Mouse (Mus musculus): ENCODE results near the gene Set. TPM values are rescaled to one million over a fixed set of nuclear protein-coding genes. Genes with fewer than 3 reads are reported as not detected.
A peak's percentile ranks its signal among the peaks of the same experiment; 100 is the strongest.
"Not testable (repeated sequence)": the region's sequence is repeated elsewhere in the genome, so short reads cannot be mapped to it uniquely, and the experiment has no call there.

Set gene
- polyA plus RNA-seq, 1 experiment: 118 TPM

- Histone ChIP-seq H3K36me3 (ENCODE audit: control insufficient read depth, insufficient read depth) (no peaks in the 10 kb centered on the region), H3K27me3 (ENCODE audit: control insufficient read depth, insufficient read depth, insufficient read length) (no peaks in the 10 kb centered on the region), H3K4me3 (peak within 1 kb of the TSS; percentile 35), H3K4me2 (ENCODE audit: low read depth) (peak within 1 kb of the TSS; percentile 91), H3K79me2 (ENCODE audit: control insufficient read depth, insufficient read depth) (no peaks in the 10 kb centered on the region), H3ac (ENCODE audit: control insufficient read depth, insufficient read length) (peak within 1 kb of the TSS; percentile 62)
- TF ChIP-seq E2F4 (IDR thresholded peaks at IDR 0.05; ENCODE audit: insufficient read depth) (no peak), CEBPB (IDR thresholded peaks at IDR 0.05; ENCODE audit: insufficient read depth, poor library complexity, severe bottlenecking) (no peak), POLR2AphosphoS2 (IDR thresholded peaks at IDR 0.05; ENCODE audit: insufficient read length, low read depth) (peak; percentile 80), SRF (IDR thresholded peaks at IDR 0.05; ENCODE audit: control insufficient read depth, insufficient read length, low read depth) (peak; percentile 85), USF1 (IDR thresholded peaks at IDR 0.05; ENCODE audit: low read depth) (no peak), MAX (IDR thresholded peaks at IDR 0.05; ENCODE audit: low read depth) (no peak), TCF12 (IDR thresholded peaks at IDR 0.05; ENCODE audit: insufficient read depth, poor library complexity, severe bottlenecking) (no peak), MYOG (IDR thresholded peaks at IDR 0.05; ENCODE audit: control insufficient read depth in 1 of 3, insufficient read depth in 1 of 3, insufficient read length in 2 of 3, low read depth in 2 of 3) (peak in 1 of 3 experiments; percentile 30), POLR2A (IDR thresholded peaks at IDR 0.05; ENCODE audit: insufficient read length, low read depth) (peak; percentile 81), REST (IDR thresholded peaks at IDR 0.05; ENCODE audit: insufficient read depth, insufficient read length) (no peak)
Observed at GRCm38 (mm10) chr2:30048699-30049388, 8.3 kb upstream of the Set start, which contains the start of gene Wdr34. Wdr34 (minus strand) TSS chr2:30048881.

GRCm38 (mm10) chr2:30049831-30050230 is 7.3 kb upstream of the Set start:
- Histone ChIP-seq H3K4me2 (ENCODE audit: low read depth) (no peak overlapping the region), H3ac (ENCODE audit: control insufficient read depth, insufficient read length) (no peak overlapping the region), H3K79me2 (ENCODE audit: control insufficient read depth, insufficient read depth) (no peaks in the 10 kb centered on the region), H3K27me3 (ENCODE audit: control insufficient read depth, insufficient read depth, insufficient read length) (no peaks in the 10 kb centered on the region), H3K4me3 (peak overlapping the region; percentile 35), H3K36me3 (ENCODE audit: control insufficient read depth, insufficient read depth) (no peaks in the 10 kb centered on the region)
- TF ChIP-seq CEBPB (IDR thresholded peaks at IDR 0.05; ENCODE audit: insufficient read depth, poor library complexity, severe bottlenecking) (no peak), POLR2A (IDR thresholded peaks at IDR 0.05; ENCODE audit: insufficient read length, low read depth) (no peak), MYOD1 (IDR thresholded peaks at IDR 0.05; ENCODE audit: control insufficient read depth in 1 of 3, insufficient read length in 2 of 3, low read depth in 2 of 3) (no peak), E2F4 (IDR thresholded peaks at IDR 0.05; ENCODE audit: insufficient read depth) (no peak), TCF12 (IDR thresholded peaks at IDR 0.05; ENCODE audit: insufficient read depth, poor library complexity, severe bottlenecking) (no peak)

DNA sequence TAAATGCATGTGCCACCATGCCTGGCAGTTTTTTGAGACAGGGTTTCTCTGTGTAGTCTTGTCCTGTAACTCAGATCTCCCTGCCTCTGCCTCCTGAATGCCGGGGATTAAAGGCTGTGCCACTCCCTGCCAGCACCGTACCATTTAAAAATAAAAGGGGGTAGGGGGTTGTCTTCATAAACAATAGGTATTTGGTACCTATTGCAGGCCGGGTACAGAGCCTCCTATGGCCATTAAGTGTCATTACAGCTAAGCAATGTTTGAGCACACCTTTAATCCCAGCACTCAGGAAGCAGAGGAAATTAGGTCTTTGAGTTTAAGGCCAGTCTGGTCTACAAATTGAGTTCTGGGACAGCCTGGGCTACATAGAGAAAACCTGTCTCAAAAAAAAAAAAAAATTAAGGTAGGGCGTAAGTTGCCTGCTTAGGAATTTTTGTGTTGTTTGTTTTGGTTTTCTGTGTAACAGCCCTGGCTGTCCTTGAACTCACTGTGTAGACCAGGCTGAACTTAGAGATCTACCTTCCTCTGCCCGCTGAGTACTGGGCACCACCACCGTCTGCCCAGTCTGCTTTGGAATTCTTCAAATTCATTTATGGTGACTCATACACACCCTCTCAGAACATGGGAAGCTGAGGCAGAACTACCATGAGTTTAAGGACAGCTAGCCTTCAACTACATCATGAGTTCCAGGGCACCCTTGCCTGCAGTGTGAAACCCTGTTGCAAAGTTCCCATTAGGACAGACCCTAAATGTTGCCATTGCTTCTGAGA is 5.0 kb upstream of the Set start:
- H3K79me2 ChIP-seq (ENCODE audit: control insufficient read depth, insufficient read depth): no peaks in the 10 kb centered on the region
- no peak for TF ChIP-seq USF1 (IDR thresholded peaks at IDR 0.05; ENCODE audit: low read depth)
- TF ChIP-seq MYOG (IDR thresholded peaks at IDR 0.05; ENCODE audit: control insufficient read depth in 1 of 3, insufficient read depth in 1 of 3, insufficient read length in 2 of 3, low read depth in 2 of 3): no peak
- TF ChIP-seq MAX (IDR thresholded peaks at IDR 0.05; ENCODE audit: low read depth): no peak
- TF ChIP-seq TCF12 (IDR thresholded peaks at IDR 0.05; ENCODE audit: insufficient read depth, poor library complexity, severe bottlenecking): no peak
- TF ChIP-seq REST (IDR thresholded peaks at IDR 0.05; ENCODE audit: insufficient read depth, insufficient read length): no peak
- no peak for TF ChIP-seq TCF3 (IDR thresholded peaks at IDR 0.05; ENCODE audit: insufficient read length, low read depth)
- TF ChIP-seq MYOD1 (IDR thresholded peaks at IDR 0.05; ENCODE audit: control insufficient read depth in 1 of 3, insufficient read length in 2 of 3, low read depth in 2 of 3): no peak
- no peak for TF ChIP-seq POLR2A (IDR thresholded peaks at IDR 0.05; ENCODE audit: insufficient read length, low read depth)
- TF ChIP-seq POLR2AphosphoS2 (IDR thresholded peaks at IDR 0.05; ENCODE audit: insufficient read length, low read depth): no peak
- no peak for TF ChIP-seq E2F4 (IDR thresholded peaks at IDR 0.05; ENCODE audit: insufficient read depth)
- TF ChIP-seq CEBPB (IDR thresholded peaks at IDR 0.05; ENCODE audit: insufficient read depth, poor library complexity, severe bottlenecking): no peak
- no peak for TF ChIP-seq SRF (IDR thresholded peaks at IDR 0.05; ENCODE audit: control insufficient read depth, insufficient read length, low read depth)
- H3ac ChIP-seq (ENCODE audit: control insufficient read depth, insufficient read length): no peak overlapping the region
- no peaks in the 10 kb centered on the region for H3K36me3 ChIP-seq (ENCODE audit: control insufficient read depth, insufficient read depth)
- H3K4me2 ChIP-seq (ENCODE audit: low read depth): no peak overlapping the region
- H3K27me3 ChIP-seq (ENCODE audit: control insufficient read depth, insufficient read depth, insufficient read length): no peaks in the 10 kb centered on the region
- H3K4me3 ChIP-seq: no peak overlapping the region

DNA sequence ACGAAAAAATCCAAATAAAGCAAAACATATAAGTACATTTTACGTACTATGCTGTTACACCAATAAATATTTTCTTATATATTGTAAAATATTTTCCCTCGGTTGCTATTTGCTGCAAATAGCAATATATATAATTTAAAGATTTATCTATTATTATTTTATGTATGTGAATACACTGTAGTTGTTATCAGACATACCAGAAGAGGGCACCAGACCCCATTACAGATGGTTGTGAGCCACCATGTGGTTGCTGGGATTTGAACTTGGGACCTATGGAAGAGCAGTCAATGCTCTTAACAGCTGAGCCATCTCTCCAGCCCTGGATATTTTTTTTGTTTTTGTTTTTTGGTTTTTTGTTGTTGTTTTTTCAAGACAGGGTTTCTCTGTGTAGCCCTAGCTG is 1.9 kb upstream of the Set start:
- H3K36me3 ChIP-seq (ENCODE audit: control insufficient read depth, insufficient read depth); H3K27me3 ChIP-seq (ENCODE audit: control insufficient read depth, insufficient read depth, insufficient read length); H3K4me2 ChIP-seq (ENCODE audit: low read depth); H3K4me3 ChIP-seq; H3K79me2 ChIP-seq (ENCODE audit: control insufficient read depth, insufficient read depth); H3ac ChIP-seq (ENCODE audit: control insufficient read depth, insufficient read length): not testable (repeated sequence)

DNA sequence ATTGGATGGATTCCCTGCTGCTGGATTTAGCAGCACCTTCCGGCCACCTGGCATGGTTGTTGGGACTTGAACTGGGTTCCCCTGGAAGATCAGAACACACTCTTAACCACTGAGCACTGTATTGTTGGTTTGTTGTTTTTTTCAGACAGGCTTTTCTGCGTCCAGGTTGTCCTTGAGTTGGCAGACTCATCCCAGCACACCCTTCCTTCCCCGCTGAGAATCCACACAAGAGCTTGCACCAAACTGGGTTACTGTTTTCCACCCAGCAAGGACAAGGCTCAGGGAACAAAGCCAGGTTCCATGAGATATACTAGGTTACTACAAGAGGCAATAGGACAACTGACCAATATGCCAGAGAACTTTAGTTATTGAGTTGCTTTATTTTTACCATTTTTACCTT is 442 bp upstream of the Set start:
- Histone ChIP-seq H3K79me2 (ENCODE audit: control insufficient read depth, insufficient read depth) (no peaks in the 10 kb centered on the region), H3K4me3 (no peak overlapping the region), H3K27me3 (ENCODE audit: control insufficient read depth, insufficient read depth, insufficient read length) (no peaks in the 10 kb centered on the region), H3ac (ENCODE audit: control insufficient read depth, insufficient read length) (no peak overlapping the region), H3K36me3 (ENCODE audit: control insufficient read depth, insufficient read depth) (no peaks in the 10 kb centered on the region), H3K4me2 (ENCODE audit: low read depth) (no peak overlapping the region)
- TF ChIP-seq CEBPB (IDR thresholded peaks at IDR 0.05; ENCODE audit: insufficient read depth, poor library complexity, severe bottlenecking): no peak
- no peak for TF ChIP-seq MYOD1 (IDR thresholded peaks at IDR 0.05; ENCODE audit: control insufficient read depth in 1 of 3, insufficient read length in 2 of 3, low read depth in 2 of 3)
